Mouse (Mus musculus): ENCODE results near the gene Hira. TPM values are rescaled to one million over a fixed set of nuclear protein-coding genes. Genes with fewer than 3 reads are reported as not detected.
A peak's percentile ranks its signal among the peaks of the same experiment; 100 is the strongest.

Hira gene
- polyA plus RNA-seq, 1 experiment from 2014 or later: 5.7 TPM

DNA sequence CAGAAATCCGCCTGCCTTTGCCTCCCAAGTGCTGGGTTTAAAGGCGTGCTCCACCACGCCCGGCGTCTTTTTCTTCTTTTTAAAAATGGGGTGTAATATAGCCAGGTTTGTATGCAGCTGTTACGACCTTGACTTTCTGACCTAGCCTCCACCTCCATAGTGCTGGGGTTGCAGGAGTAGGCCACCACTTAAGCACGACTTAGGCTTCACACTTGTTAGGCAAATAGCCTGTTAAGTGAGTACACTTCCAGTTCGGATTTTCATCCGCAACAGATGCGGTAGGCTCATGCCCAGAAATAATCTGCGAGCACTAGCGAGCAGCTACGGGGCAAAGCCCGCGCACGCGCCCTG, 771 bp upstream of the Hira start:
- ATAC-seq (ENCODE audit: low FRiP score, low TSS enrichment) (no peak; the same call in 1 of the 2 replicates), DNase-seq (ENCODE audit: low spot score) (no peak)
- WGBS: under 1% methylated on average over 17 of the region's 17 CpGs
- TF ChIP-seq CTCF (IDR thresholded peaks at IDR 0.05; ENCODE audit: low read depth): no peak
- TF ChIP-seq EP300 (optimal IDR thresholded peaks at IDR 0.05): no peak
- peak overlapping the region; percentile 79 for H3K4me3 ChIP-seq (ENCODE audit: low read depth, low read length)
- peak overlapping the region; percentile 90 for H3K9ac ChIP-seq (ENCODE audit: low read length)
- peak overlapping the region; percentile 90 for H3K4me2 ChIP-seq (replicated peaks; ENCODE audit: low read depth)
- peak overlapping the region; percentile 96 for H3K27ac ChIP-seq (replicated peaks)
- no peaks in the 10 kb centered on the region for H3K9me3 ChIP-seq (ENCODE audit: control insufficient read depth, low read length)
- H3K36me3 ChIP-seq (ENCODE audit: control insufficient read depth, insufficient read depth, low read length): peaks cover 7% of the 10 kb centered on the region
- no peaks in the 10 kb centered on the region for H3K4me1 ChIP-seq (replicated peaks; ENCODE audit: control insufficient read depth, insufficient read depth)
- H3K27me3 ChIP-seq (ENCODE audit: control insufficient read depth, insufficient read depth, low read length): no peaks in the 10 kb centered on the region

DNA sequence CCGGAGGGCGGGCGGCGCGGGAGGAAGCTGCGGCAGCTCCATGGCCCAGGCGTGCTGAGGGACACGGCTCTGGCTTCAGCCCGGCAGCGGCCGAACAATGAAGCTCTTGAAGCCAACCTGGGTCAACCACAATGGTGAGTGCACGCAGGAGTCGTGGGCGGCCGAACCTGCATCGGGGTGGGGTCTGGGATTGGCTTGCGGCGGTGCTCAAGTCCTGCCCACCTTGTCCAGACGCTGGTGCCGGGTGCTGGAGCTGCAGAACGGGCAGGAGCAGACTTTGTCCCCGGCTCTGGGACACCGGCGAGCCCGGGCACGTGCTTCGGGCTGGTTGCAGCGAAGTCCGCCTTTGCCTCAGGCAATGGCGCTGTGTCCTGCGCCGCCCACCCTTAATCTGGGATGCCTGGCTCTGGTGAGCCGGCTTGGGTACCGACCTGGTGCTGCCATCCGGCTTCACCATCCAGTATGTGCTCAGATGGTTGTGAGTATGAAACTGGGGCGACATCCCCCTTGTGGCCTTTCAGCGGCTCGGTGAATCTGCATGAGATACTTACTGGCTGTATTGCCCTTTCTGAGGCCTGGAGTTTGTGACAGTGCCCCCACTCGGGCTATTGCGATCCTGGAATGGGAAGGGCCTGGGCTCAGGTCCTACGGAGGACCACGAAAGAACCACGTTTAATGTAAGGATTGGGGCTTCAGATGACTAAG, 701 bp downstream of the Hira start:
- H3K27me3 ChIP-seq (ENCODE audit: control insufficient read depth, insufficient read depth, low read length): no peaks in the 10 kb centered on the region
- H3K9me3 ChIP-seq (ENCODE audit: control insufficient read depth, low read length): no peaks in the 10 kb centered on the region
- DNase-seq (ENCODE audit: low spot score): peak; percentile 67
- H3K27ac ChIP-seq (replicated peaks): peak overlapping the region; percentile 96
- peak; percentile 67 for TF ChIP-seq CTCF (IDR thresholded peaks at IDR 0.05; ENCODE audit: low read depth)
- TF ChIP-seq EP300 (optimal IDR thresholded peaks at IDR 0.05): no peak
- under 1% methylated on average over 41 of the region's 43 CpGs for WGBS
- H3K4me2 ChIP-seq (replicated peaks; ENCODE audit: low read depth): peak overlapping the region; percentile 90
- 0 out of 2 replicates have a peak, but pooled peaks cover 2% of the 10 kb centered on the region for H3K36me3 ChIP-seq (ENCODE audit: control insufficient read depth, insufficient read depth, low read length)
- peak overlapping the region; percentile 90 for H3K9ac ChIP-seq (ENCODE audit: low read length)
- peak overlapping the region; percentile 79 for H3K4me3 ChIP-seq (ENCODE audit: low read depth, low read length)
- ATAC-seq (ENCODE audit: low FRiP score, low TSS enrichment): peak; percentile 28; the same call in 1 of the 2 replicates
- no peaks in the 10 kb centered on the region for H3K4me1 ChIP-seq (replicated peaks; ENCODE audit: control insufficient read depth, insufficient read depth)

DNA sequence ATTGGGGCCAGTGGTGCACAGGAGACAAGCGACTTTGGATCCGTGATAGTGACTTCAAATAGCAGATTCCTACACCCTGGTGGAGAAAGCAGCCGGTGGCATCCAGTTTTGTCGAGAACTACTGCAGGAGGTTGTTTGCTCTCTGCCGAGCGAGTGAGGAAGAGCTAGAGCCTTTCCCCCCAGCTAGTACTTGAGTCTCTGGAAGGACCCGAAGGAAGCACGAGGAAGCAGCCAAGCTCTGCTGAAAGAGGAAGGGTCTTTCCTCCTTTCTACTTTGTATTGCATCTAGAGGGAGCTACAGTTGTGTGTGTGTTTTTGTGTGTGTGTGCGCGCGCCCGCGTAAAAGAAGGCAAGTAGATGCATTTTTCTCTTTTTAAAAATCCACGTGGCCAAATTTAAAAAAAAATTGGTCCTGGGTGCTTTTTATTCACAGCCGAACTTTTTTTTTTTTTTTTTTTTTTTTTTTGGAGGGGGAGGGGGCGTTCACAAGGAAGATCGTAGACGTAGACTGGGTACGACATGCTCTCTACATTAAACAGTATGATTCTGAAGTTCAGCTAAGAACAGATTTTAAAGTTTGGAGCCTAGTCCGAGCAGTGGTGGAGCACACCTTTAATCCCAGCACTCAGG, 1.4 kb downstream of the Hira start:
- ATAC-seq (ENCODE audit: low FRiP score, low TSS enrichment) (no peak), DNase-seq (ENCODE audit: low spot score) (no peak)
- Histone ChIP-seq H3K4me1 (replicated peaks; ENCODE audit: control insufficient read depth, insufficient read depth) (no peaks in the 10 kb centered on the region), H3K4me2 (replicated peaks; ENCODE audit: low read depth) (peak overlapping the region; percentile 90), H3K36me3 (ENCODE audit: control insufficient read depth, insufficient read depth, low read length) (0 out of 2 replicates have a peak, but pooled peaks cover 2% of the 10 kb centered on the region), H3K4me3 (ENCODE audit: low read depth, low read length) (peak overlapping the region; percentile 79), H3K27ac (replicated peaks) (peak overlapping the region; percentile 96), H3K9me3 (ENCODE audit: control insufficient read depth, low read length) (no peaks in the 10 kb centered on the region), H3K9ac (ENCODE audit: low read length) (peak overlapping the region; percentile 90), H3K27me3 (ENCODE audit: control insufficient read depth, insufficient read depth, low read length) (no peaks in the 10 kb centered on the region)
- 21% methylated on average over 20 of the region's 20 CpGs for WGBS
- TF ChIP-seq CTCF (IDR thresholded peaks at IDR 0.05; ENCODE audit: low read depth) (no peak; the same call in 1 of the 2 replicates), EP300 (optimal IDR thresholded peaks at IDR 0.05) (no peak)

DNA sequence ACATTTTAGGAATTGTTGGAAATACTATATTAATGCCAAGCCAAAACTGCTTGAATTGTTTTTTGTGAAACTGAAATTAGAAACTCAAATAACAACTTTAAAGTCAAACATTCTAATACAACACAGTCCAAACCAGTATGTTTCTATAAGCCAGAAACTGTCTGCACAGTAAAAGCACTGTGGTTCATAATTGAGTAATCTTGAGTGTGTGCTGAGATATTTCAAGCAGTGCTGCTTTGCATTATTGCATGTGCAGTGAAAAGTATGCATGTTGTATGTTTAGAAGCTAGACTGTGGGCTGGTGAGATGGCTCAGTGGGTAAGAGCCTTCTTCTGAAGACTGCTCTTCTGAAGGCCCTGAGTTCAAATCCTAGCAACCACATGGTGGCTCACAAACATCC, 7.2 kb downstream of the Hira start:
- ATAC-seq (ENCODE audit: low FRiP score, low TSS enrichment): no peak
- DNase-seq (ENCODE audit: low spot score): no peak
- Histone ChIP-seq H3K4me3 (ENCODE audit: low read depth, low read length) (no peak overlapping the region), H3K4me1 (replicated peaks; ENCODE audit: control insufficient read depth, insufficient read depth) (no peaks in the 10 kb centered on the region), H3K4me2 (replicated peaks; ENCODE audit: low read depth) (no peak overlapping the region), H3K36me3 (ENCODE audit: control insufficient read depth, insufficient read depth, low read length) (no peaks in the 10 kb centered on the region), H3K9me3 (ENCODE audit: control insufficient read depth, low read length) (no peaks in the 10 kb centered on the region), H3K27ac (replicated peaks) (no peak overlapping the region), H3K27me3 (ENCODE audit: control insufficient read depth, insufficient read depth, low read length) (no peaks in the 10 kb centered on the region), H3K9ac (ENCODE audit: low read length) (no peak overlapping the region)
- TF ChIP-seq CTCF (IDR thresholded peaks at IDR 0.05; ENCODE audit: low read depth): no peak
- TF ChIP-seq EP300 (optimal IDR thresholded peaks at IDR 0.05): no peak

DNA sequence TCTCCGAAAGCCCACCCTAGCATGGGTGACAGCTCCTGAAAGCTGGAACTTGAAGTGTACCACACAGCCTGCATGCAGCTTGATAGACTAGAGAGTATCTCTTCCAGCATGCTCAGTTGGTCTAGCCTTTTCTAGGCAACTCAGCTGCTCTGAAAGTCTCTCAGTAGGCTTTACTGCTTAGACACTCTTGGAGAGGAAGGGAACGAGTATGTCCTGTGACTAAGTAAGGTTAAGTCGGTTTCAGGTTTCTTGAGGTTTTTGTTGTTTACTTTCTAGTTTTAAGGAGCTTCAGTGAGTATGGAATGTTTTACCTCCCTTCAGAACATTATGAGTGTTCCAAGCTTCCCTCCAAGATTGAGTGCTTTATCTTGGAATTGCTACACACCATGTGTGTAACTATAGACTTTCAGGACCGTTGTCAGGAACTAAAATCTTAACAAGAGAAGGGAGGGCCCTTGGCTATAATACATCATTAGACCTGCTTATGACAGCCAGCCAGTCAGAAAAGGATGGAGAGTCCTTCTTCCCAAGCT, 17.1 kb downstream of the Hira start:
- Histone ChIP-seq H3K4me1 (replicated peaks; ENCODE audit: control insufficient read depth, insufficient read depth) (no peaks in the 10 kb centered on the region), H3K27me3 (ENCODE audit: control insufficient read depth, insufficient read depth, low read length) (no peaks in the 10 kb centered on the region), H3K4me2 (replicated peaks; ENCODE audit: low read depth) (no peak overlapping the region), H3K9ac (ENCODE audit: low read length) (no peak overlapping the region), H3K36me3 (ENCODE audit: control insufficient read depth, insufficient read depth, low read length) (0 out of 2 replicates have a peak, but pooled peaks cover 5% of the 10 kb centered on the region), H3K4me3 (ENCODE audit: low read depth, low read length) (no peak overlapping the region), H3K27ac (replicated peaks) (no peak overlapping the region), H3K9me3 (ENCODE audit: control insufficient read depth, low read length) (no peaks in the 10 kb centered on the region)
- DNase-seq (ENCODE audit: low spot score): no peak
- 60% methylated on average over 4 of the region's 4 CpGs for WGBS
- no peak for TF ChIP-seq EP300 (optimal IDR thresholded peaks at IDR 0.05)
- no peak for TF ChIP-seq CTCF (IDR thresholded peaks at IDR 0.05; ENCODE audit: low read depth)
- ATAC-seq (ENCODE audit: low FRiP score, low TSS enrichment): no peak

DNA sequence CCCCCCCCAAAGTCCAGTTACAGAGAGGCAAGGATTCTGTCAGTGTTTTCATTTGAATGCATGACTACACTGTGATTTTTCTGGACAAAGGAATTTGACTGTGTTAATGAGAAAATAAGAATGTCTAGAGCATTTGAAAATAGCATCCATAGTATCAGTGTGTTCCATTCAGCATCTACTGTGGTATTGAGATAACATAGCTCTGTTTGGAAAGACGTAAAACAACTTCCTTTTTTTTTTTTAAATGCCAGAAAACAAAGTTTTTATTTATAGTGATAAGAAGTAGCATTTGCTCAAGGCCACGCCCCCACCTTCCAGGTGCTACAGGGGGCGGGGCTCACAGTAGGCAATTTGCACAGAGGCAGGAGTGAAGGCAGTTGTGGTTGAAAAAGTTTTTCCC, 18.4 kb downstream of the Hira start:
- Histone ChIP-seq H3K27ac (replicated peaks) (no peak overlapping the region), H3K4me3 (ENCODE audit: low read depth, low read length) (no peak overlapping the region), H3K4me2 (replicated peaks; ENCODE audit: low read depth) (no peak overlapping the region), H3K9ac (ENCODE audit: low read length) (no peak overlapping the region), H3K4me1 (replicated peaks; ENCODE audit: control insufficient read depth, insufficient read depth) (no peaks in the 10 kb centered on the region), H3K36me3 (ENCODE audit: control insufficient read depth, insufficient read depth, low read length) (0 out of 2 replicates have a peak, but pooled peaks cover 7% of the 10 kb centered on the region), H3K27me3 (ENCODE audit: control insufficient read depth, insufficient read depth, low read length) (no peaks in the 10 kb centered on the region), H3K9me3 (ENCODE audit: control insufficient read depth, low read length) (no peaks in the 10 kb centered on the region)
- no peak for TF ChIP-seq EP300 (optimal IDR thresholded peaks at IDR 0.05)
- no peak for TF ChIP-seq CTCF (IDR thresholded peaks at IDR 0.05; ENCODE audit: low read depth)
- 64% methylated on average over 3 of the region's 3 CpGs for WGBS
- ATAC-seq (ENCODE audit: low FRiP score, low TSS enrichment) (no peak), DNase-seq (ENCODE audit: low spot score) (peak; percentile 18)

Measured in stomach, postnatal 0 days (tissue).